Mouse (Mus musculus) spleen, adult 2 months (tissue): ENCODE measurements around the gene Gm28043. TPM values are rescaled to one million over a fixed set of nuclear protein-coding genes. Genes with fewer than 3 reads are reported as not detected.
"Not testable (repeated sequence)": the region's sequence is repeated elsewhere in the genome, so short reads cannot be mapped to it uniquely, and the experiment has no call there.

Source experiments
- DNase-seq, 2 experiments: peaks; one replicate each; pipeline versions ENCODE4 v3.0.0 to v3.0.0-alpha.2; 2012 to 2021; ENCODE audit warnings: low spot score in 2 of 2, low read depth in 1 of 2
- H3K27ac ChIP-seq: fragments of 200-500 bp; 2 replicates; pipeline ENCODE4 v1.5.1; 2012; ENCODE audit warnings: low read length, inconsistent platforms; ENCODE audit not compliant: insufficient read depth
- H3K27me3 ChIP-seq: fragments of 200-500 bp; 2 replicates; pipeline ENCODE4 v1.6.1; 2012; ENCODE audit warnings: mild to moderate bottlenecking, moderate library complexity, low read length, inconsistent platforms; ENCODE audit not compliant: control insufficient read depth, insufficient read depth
- H3K36me3 ChIP-seq: fragments of 200-500 bp; 2 replicates; pipeline ENCODE4 v1.6.1; 2012; ENCODE audit warnings: mild to moderate bottlenecking, low read length, inconsistent platforms; ENCODE audit not compliant: control insufficient read depth, insufficient read depth
- H3K4me1 ChIP-seq: fragments of 200-500 bp; 2 replicates; pipeline ENCODE4 v1.6.1; 2011; ENCODE audit warnings: inconsistent platforms; ENCODE audit not compliant: control insufficient read depth, insufficient read depth, insufficient read length
- H3K4me3 ChIP-seq: fragments of 200-500 bp; 2 replicates; pipeline ENCODE4 v1.5.1; 2011; ENCODE audit warnings: mild to moderate bottlenecking, inconsistent platforms; ENCODE audit not compliant: insufficient read depth, insufficient read length; ENCODE audit errors: extremely low read depth
- CTCF ChIP-seq: fragments of 200-500 bp; IDR thresholded peaks from 2 replicates; pipeline ENCODE4 v1.5.1; 2011; ENCODE audit warnings: mild to moderate bottlenecking, inconsistent platforms; ENCODE audit not compliant: insufficient read depth, insufficient read length, insufficient replicate concordance; ENCODE audit errors: extremely low read depth
- POLR2A ChIP-seq: fragments of 200-500 bp; IDR thresholded peaks from 2 replicates; pipeline ENCODE4 v1.6.1; 2011; ENCODE audit warnings: low read depth, low read length, inconsistent platforms
- WGBS: fragments of 180-500 bp; shearing (Covaris S2); methylation state at CpG from one replicate; pipeline ENCODE4 v1.1.7; 2018; 5-methylcytosine and 5-hydroxymethylcytosine counted together
- polyA plus RNA-seq: library from polyadenylated mRNA; depleted of rRNA; stranded (reverse); fragments of >200 nt; gene quantifications from 2 replicates; pipeline ENCODE4 v1.2.3, GENCODE M21; 2012

Gene Gm28043
- polyA plus RNA-seq, 1 experiment, result 1.3 TPM

DNA sequence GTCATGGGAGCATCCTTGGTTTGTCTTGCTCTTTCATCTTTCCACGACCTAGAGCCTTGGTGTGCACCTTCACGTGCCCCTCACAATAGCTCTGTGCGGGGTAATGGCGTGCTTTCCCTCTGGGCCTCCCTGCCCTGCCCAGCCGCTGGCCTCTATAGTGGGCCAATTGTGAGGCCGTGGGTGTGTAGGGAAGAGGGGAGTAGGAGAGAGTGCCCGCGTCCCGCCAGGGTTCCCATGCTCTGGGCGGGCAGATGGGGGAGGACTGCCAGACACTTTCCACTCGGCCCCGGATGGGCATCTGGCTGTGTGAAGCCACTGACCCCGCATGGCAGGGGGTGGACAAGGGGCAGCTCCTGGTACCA, 17.9 kb upstream of the Gm28043 start:
- TF ChIP-seq CTCF (no peak), POLR2A (no peak)
- H3K27me3 ChIP-seq, result no peaks in the 10 kb centered on the region
- no peak for DNase-seq
- H3K27ac ChIP-seq, result no peak overlapping the region
- no peaks in the 10 kb centered on the region for H3K4me1 ChIP-seq
- peaks cover 23% of the 10 kb centered on the region for H3K36me3 ChIP-seq
- no peak overlapping the region for H3K4me3 ChIP-seq
- 93% methylated on average over 13 of the region's 13 CpGs for WGBS

GRCm38 (mm10) chr17:29599051-29599450, 15.6 kb upstream of the Gm28043 start:
- peaks cover 22% of the 10 kb centered on the region for H3K36me3 ChIP-seq
- H3K4me1 ChIP-seq, result no peaks in the 10 kb centered on the region
- no peak for DNase-seq
- H3K27ac ChIP-seq, result no peak overlapping the region
- TF ChIP-seq CTCF (no peak), POLR2A (no peak)
- H3K27me3 ChIP-seq, result no peaks in the 10 kb centered on the region
- WGBS, result 94% methylated on average over 14 of the region's 14 CpGs
- no peak overlapping the region for H3K4me3 ChIP-seq

DNA sequence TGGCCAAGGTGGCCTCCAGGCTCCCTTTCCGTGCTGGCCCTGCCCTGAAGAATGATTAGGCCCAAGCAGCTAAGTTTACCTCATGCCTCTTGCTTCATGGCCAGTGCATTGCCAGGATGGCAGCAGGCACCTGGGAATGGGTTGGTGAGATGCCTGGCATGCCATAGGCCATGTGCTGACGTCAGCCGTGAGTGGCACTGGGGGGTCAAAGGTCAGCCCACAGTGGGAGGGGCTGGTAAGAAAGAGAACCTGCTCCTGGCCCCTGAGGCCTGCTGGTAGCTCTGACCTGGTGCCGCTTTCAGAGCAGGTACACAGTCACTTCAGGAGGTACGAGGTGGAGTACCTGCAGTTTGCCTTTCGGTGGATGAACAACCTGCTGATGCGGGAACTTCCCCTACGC, 15.1 kb upstream of the Gm28043 start:
- H3K27ac ChIP-seq, result no peak overlapping the region
- peaks cover 18% of the 10 kb centered on the region for H3K36me3 ChIP-seq
- no peaks in the 10 kb centered on the region for H3K27me3 ChIP-seq
- TF ChIP-seq CTCF (no peak), POLR2A (no peak)
- WGBS, result 88% methylated on average over 8 of the region's 8 CpGs
- H3K4me1 ChIP-seq, result no peaks in the 10 kb centered on the region
- no peak overlapping the region for H3K4me3 ChIP-seq
- DNase-seq, result no peak

GRCm38 (mm10) chr17:29601391-29601790, 13.3 kb upstream of the Gm28043 start:
- peaks cover 15% of the 10 kb centered on the region for H3K36me3 ChIP-seq
- H3K4me3 ChIP-seq, result no peak overlapping the region
- 83% methylated on average over 4 of the region's 4 CpGs for WGBS
- no peak overlapping the region for H3K27ac ChIP-seq
- no peak for DNase-seq
- H3K27me3 ChIP-seq, result no peaks in the 10 kb centered on the region
- TF ChIP-seq CTCF (no peak), POLR2A (no peak)
- peaks cover 3% of the 10 kb centered on the region; the same call in 1 of the 2 replicates for H3K4me1 ChIP-seq

DNA sequence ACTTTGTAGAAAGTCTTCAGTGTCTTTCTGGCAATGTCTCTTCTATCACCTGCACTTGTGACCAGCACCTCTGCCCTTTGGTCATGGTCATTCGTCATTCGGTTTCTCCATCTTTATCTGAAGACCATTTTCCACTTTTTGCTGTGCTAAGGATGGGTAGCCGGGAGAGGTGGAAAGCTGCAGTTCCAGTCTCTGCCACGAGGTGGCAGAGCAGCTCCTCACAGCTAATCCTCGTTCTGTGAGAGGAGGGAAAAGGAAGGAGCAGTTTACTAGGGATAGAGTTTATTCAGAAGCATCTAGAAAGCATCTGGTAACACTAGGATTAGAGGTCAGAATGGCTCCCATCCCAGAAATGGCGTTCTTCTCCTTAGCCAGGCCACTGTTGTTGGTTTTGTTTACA, 11.4 kb upstream of the Gm28043 start:
- DNase-seq, result peak; percentile 17 to 53
- peaks cover 15% of the 10 kb centered on the region for H3K36me3 ChIP-seq
- no peak overlapping the region for H3K4me3 ChIP-seq
- H3K27me3 ChIP-seq, result no peaks in the 10 kb centered on the region
- H3K27ac ChIP-seq, result no peak overlapping the region
- peaks cover 5% of the 10 kb centered on the region; the same call in 1 of the 2 replicates for H3K4me1 ChIP-seq
- TF ChIP-seq POLR2A, result no peak
- TF ChIP-seq CTCF, result peak; percentile 82; the same call in 1 of the 2 replicates
- 32% methylated on average over 6 of the region's 6 CpGs for WGBS

DNA sequence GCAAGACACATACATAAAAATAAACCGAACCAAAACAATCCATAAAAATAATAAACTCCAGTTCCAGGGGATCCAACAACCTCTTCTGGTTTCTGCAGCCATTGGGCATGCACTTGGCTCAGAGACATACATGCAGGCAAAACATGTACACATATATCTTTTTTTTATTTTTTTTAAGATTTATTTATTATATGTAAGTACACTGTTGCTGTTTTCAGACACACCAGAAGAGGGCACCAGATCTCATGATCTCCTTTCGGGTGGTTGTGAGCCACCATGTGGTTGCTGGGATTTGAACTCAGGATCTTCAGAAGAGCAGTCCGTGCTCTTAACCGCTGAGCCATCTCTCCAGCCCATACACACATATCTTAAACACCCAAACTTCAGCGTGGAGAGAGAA, 1.2 kb upstream of the Gm28043 start:
- 86% methylated on average over 5 of the region's 5 CpGs for WGBS
- not testable (repeated sequence) for H3K27ac ChIP-seq, DNase-seq, H3K36me3 ChIP-seq, H3K4me3 ChIP-seq, H3K27me3 ChIP-seq
- H3K4me1 ChIP-seq, result peaks cover 11% of the 10 kb centered on the region; the same call in 1 of the 2 replicates

GRCm38 (mm10) chr17:29615024-29615551, 412 bp downstream of the Gm28043 start:
- no peak for DNase-seq
- no peaks in the 10 kb centered on the region for H3K27me3 ChIP-seq
- no peaks in the 10 kb centered on the region for H3K36me3 ChIP-seq
- peaks cover 11% of the 10 kb centered on the region; the same call in 1 of the 2 replicates for H3K4me1 ChIP-seq
- TF ChIP-seq CTCF (no peak), POLR2A (no peak)
- under 1% methylated on average over 43 of the region's 43 CpGs for WGBS
- H3K27ac ChIP-seq, result peak overlapping the region; percentile 88
- H3K4me3 ChIP-seq, result peak overlapping the region; percentile 80
